Mouse (Mus musculus) kidney, adult 2 months (tissue): ENCODE results near the gene Scgn.

Experiments
- CTCF ChIP-seq: fragments of 200-500 bp; conservative IDR thresholded peaks from 2 replicates; pipeline ENCODE4 v1.5.1; 2011; ENCODE audit warnings: low read depth, mild to moderate bottlenecking, control low read depth, low read length, moderate library complexity, mixed read lengths; ENCODE audit not compliant: insufficient read depth, insufficient read length
- POLR2A ChIP-seq: fragments of 200-500 bp; IDR thresholded peaks from one replicate; pipeline ENCODE4 v1.6.1; 2011; ENCODE audit warnings: low read depth, low read length, control low read depth

- TF ChIP-seq CTCF = no peak
- no peak for TF ChIP-seq POLR2A
Observed at GRCm38 (mm10) chr13:23928637-23929036, 62.4 kb downstream of the Scgn start.
